Mouse (Mus musculus) hindbrain, embryonic 15.5 days (tissue): ENCODE results near the gene Klhdc8a. TPM values are rescaled to one million over a fixed set of nuclear protein-coding genes. Genes with fewer than 3 reads are reported as not detected.
"Not testable (repeated sequence)": the region's sequence is repeated elsewhere in the genome, so short reads cannot be mapped to it uniquely, and the experiment has no call there.

Experiments
- ATAC-seq: fragments of 200-750 bp; cut with Nextera tagmentation; 2 replicates; pipeline ENCODE4 v1.8.0; 2017; ENCODE audit warnings: low read depth, moderate number of reproducible peaks, moderate TSS enrichment; ENCODE audit not compliant: low FRiP score
- H3K27ac ChIP-seq: fragments of 300-500 bp; sonication (generic); replicated peaks from 2 replicates; pipeline ENCODE4 v1.5.1; 2015; ENCODE audit warnings: mild to moderate bottlenecking, inconsistent platforms
- H3K27me3 ChIP-seq: fragments of 300-500 bp; sonication (generic); 2 replicates; pipeline ENCODE4 v1.6.1; 2015; ENCODE audit warnings: control low read depth, inconsistent platforms
- H3K36me3 ChIP-seq: fragments of 300-500 bp; sonication (generic); 2 replicates; pipeline ENCODE4 v1.6.1; 2015; ENCODE audit warnings: control low read depth, inconsistent platforms
- H3K4me1 ChIP-seq: fragments of 300-500 bp; sonication (generic); replicated peaks from 2 replicates; pipeline ENCODE4 v1.6.1; 2015; ENCODE audit warnings: control low read depth, inconsistent platforms
- H3K4me2 ChIP-seq: fragments of 300-500 bp; sonication (generic); 2 replicates; pipeline ENCODE4 v1.6.1; 2015; ENCODE audit warnings: moderate library complexity, mild to moderate bottlenecking, inconsistent platforms
- H3K4me3 ChIP-seq: fragments of 300-500 bp; sonication (generic); 2 replicates; pipeline ENCODE4 v1.5.1; 2015; ENCODE audit warnings: mild to moderate bottlenecking, inconsistent platforms
- H3K9ac ChIP-seq: fragments of 300-500 bp; sonication (generic); 2 replicates; pipeline ENCODE4 v1.6.1; 2015; ENCODE audit warnings: inconsistent platforms
- H3K9me3 ChIP-seq: fragments of 300-500 bp; sonication (generic); 2 replicates; pipeline ENCODE4 v1.6.1; 2016; ENCODE audit warnings: control low read depth, inconsistent platforms
- WGBS: fragments of 180-500 bp; shearing (Covaris S2); methylation state at CpG from one replicate; pipeline ENCODE4 v1.1.7; 2015; 5-methylcytosine and 5-hydroxymethylcytosine counted together
- polyA plus RNA-seq: library from polyadenylated mRNA; unstranded; fragments of >200 nt; fragmentation: Nextera tagmentation; extraction: Ambion mirVana; gene quantifications from 2 replicates; pipeline ENCODE4 v1.2.1, GENCODE M21; 2015

The Klhdc8a gene
- polyA plus RNA-seq, 1 experiment from 2014 or later = 8.7 TPM

- peaks cover 7% of the 10 kb centered on the region; the same call in 1 of the 2 replicates for H3K4me1 ChIP-seq
- no peak overlapping the region for H3K27ac ChIP-seq
- no peak overlapping the region for H3K4me2 ChIP-seq
- H3K27me3 ChIP-seq = no peaks in the 10 kb centered on the region; the same call in 1 of the 2 replicates
- H3K9ac ChIP-seq = no peak overlapping the region
- no peak overlapping the region for H3K4me3 ChIP-seq
- WGBS = 79% methylated on average over 3 of the region's 3 CpGs
- H3K9me3 ChIP-seq = no peaks in the 10 kb centered on the region
- ATAC-seq = no peak
- no peaks in the 10 kb centered on the region for H3K36me3 ChIP-seq
These were observed 21.7 kb upstream of the Klhdc8a start for GRCm38 (mm10) chr1:132276694-132277093.

- Histone ChIP-seq H3K4me1 (peaks cover 12% of the 10 kb centered on the region), H3K36me3 (no peaks in the 10 kb centered on the region), H3K27me3 (no peaks in the 10 kb centered on the region; the same call in 1 of the 2 replicates), H3K4me2 (no peak overlapping the region), H3K9me3 (no peaks in the 10 kb centered on the region), H3K4me3 (no peak overlapping the region), H3K27ac (no peak overlapping the region), H3K9ac (no peak overlapping the region)
- ATAC-seq = no peak
- WGBS = 78% methylated on average over 6 of the region's 6 CpGs
These were observed 21.3 kb upstream of the Klhdc8a start for GRCm38 (mm10) chr1:132277124-132277523.

GRCm38 (mm10) chr1:132280636-132281035 is 17.8 kb upstream of the Klhdc8a start:
- ATAC-seq, H3K27me3 ChIP-seq, H3K4me2 ChIP-seq, H3K4me3 ChIP-seq, H3K9me3 ChIP-seq, H3K27ac ChIP-seq, H3K9ac ChIP-seq, H3K36me3 ChIP-seq: not testable (repeated sequence)
- H3K4me1 ChIP-seq = peaks cover 30% of the 10 kb centered on the region
- WGBS = 80% methylated on average over 6 of the region's 6 CpGs

DNA sequence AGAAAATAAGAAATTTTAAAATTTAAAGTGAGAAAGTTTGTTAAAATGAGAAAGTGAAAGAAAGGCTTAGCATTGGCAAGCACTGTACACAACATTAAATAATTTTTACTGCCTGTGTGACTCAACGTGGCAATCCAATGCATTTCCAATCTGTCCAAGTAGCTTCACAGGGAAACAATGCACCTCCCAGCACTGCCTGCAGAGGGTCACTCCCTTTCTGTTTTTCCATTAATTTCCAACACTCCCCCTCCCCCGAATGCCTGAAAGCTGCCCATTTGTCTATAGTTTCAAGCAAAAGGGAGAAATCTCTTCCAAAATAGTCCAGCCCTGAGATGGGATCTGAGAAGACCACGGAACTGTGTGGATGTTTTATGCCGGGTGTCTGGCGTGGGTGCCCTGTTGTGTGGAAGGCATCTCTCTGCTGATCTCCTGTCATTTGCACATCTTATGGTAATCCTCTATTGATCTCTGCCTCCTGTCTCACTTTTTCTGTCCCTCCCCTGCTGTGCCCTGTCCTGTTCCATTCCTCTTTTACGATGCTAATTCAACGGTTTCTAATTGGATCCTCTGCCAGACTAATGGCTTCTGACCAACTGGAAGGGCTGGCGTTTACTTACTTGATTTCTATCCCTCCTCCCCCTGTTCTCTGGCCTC is 16.8 kb upstream of the Klhdc8a start:
- Histone ChIP-seq H3K4me2 (peak overlapping the region; percentile 11; the same call in 1 of the 2 replicates), H3K4me1 (peaks cover 30% of the 10 kb centered on the region), H3K27me3 (no peaks in the 10 kb centered on the region; the same call in 1 of the 2 replicates), H3K27ac (peak overlapping the region; percentile 17; the same call in 1 of the 2 replicates), H3K9me3 (no peaks in the 10 kb centered on the region), H3K36me3 (no peaks in the 10 kb centered on the region), H3K4me3 (no peak overlapping the region), H3K9ac (no peak overlapping the region)
- peak; percentile 5; the same call in 1 of the 2 replicates for ATAC-seq
- 7% methylated on average over 8 of the region's 8 CpGs for WGBS

DNA sequence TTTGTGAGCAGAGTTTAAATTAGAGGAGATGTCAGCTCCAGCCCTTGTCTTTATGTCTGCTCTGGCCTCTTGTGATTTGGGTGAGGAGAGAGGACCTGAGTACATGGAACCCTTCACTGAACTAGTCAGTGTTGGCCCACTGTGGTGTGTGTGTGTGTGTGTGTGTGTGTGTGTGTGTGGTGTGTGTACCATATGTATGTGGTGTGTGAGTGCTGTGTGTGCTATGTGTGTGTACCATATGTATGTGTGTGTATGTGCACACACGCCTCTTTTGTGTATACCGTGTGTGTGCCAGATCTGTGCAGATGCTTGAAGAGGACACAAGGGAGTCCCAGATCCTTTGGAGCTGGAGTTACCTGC is 16.3 kb upstream of the Klhdc8a start:
- Histone ChIP-seq H3K27ac (peak overlapping the region; percentile 17; the same call in 1 of the 2 replicates), H3K4me2 (no peak overlapping the region), H3K9me3 (no peaks in the 10 kb centered on the region), H3K36me3 (no peaks in the 10 kb centered on the region), H3K4me3 (no peak overlapping the region), H3K27me3 (no peaks in the 10 kb centered on the region; the same call in 1 of the 2 replicates), H3K9ac (no peak overlapping the region), H3K4me1 (peaks cover 30% of the 10 kb centered on the region)
- peak; percentile 21; the same call in 1 of the 2 replicates for ATAC-seq
- WGBS = 82% methylated on average over 2 of the region's 2 CpGs

DNA sequence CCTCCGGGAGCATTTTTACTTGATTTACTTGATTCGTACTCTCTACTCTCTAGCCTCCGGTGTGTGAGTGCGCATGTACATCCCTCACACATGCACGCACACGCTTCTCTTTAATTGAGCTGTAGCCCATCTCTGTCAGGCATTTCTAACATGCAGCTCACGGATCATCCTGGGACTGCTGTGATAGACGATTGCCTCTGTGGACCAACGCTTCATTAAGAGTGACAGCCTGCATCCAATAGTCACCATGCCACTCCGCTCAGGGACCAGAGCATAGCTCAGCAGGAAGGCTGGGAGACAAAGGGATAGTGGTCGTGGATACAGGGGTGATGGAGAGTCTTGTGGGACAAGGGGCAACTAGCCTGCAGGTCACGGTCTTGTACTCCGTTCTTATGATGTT is 15.4 kb upstream of the Klhdc8a start:
- WGBS = 20% methylated on average over 13 of the region's 13 CpGs
- Histone ChIP-seq H3K9ac (no peak overlapping the region), H3K27ac (peak overlapping the region; percentile 52), H3K4me1 (peaks cover 37% of the 10 kb centered on the region), H3K4me2 (no peak overlapping the region), H3K9me3 (no peaks in the 10 kb centered on the region), H3K27me3 (no peaks in the 10 kb centered on the region; the same call in 1 of the 2 replicates), H3K4me3 (no peak overlapping the region), H3K36me3 (no peaks in the 10 kb centered on the region)
- peak; percentile 64 for ATAC-seq

GRCm38 (mm10) chr1:132286735-132287134 is 11.7 kb upstream of the Klhdc8a start:
- H3K4me3 ChIP-seq = no peak overlapping the region
- no peak overlapping the region for H3K9ac ChIP-seq
- H3K27ac ChIP-seq = no peak overlapping the region
- no peak overlapping the region for H3K4me2 ChIP-seq
- no peaks in the 10 kb centered on the region for H3K36me3 ChIP-seq
- H3K9me3 ChIP-seq = no peaks in the 10 kb centered on the region
- WGBS = 66% methylated on average over 1 of the region's 1 CpGs
- no peaks in the 10 kb centered on the region for H3K27me3 ChIP-seq
- ATAC-seq = no peak
- peaks cover 51% of the 10 kb centered on the region for H3K4me1 ChIP-seq

DNA sequence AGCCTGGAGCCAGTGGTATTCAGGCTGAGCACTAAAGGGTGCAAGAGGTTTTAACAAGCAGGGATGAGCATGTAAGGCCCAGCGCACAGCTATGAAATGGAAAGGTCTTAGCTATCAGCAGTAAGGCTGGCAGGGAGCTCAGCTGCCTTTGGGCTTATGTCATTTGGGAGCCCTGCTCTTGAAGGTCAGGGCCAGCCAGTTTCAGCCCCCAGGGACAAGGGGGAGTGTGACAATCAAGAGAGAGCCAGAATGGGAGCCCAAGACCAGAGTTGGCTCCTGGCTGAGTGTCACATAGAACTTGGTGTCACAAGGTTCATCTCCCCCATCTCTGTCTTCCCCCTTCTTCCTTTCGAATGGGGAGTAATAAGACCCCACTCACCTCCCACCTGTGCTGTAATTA is 11.0 kb upstream of the Klhdc8a start:
- Histone ChIP-seq H3K27ac (no peak overlapping the region), H3K9ac (no peak overlapping the region), H3K4me3 (no peak overlapping the region), H3K27me3 (no peaks in the 10 kb centered on the region), H3K4me1 (peaks cover 51% of the 10 kb centered on the region), H3K36me3 (no peaks in the 10 kb centered on the region), H3K4me2 (no peak overlapping the region), H3K9me3 (no peaks in the 10 kb centered on the region)
- WGBS = 54% methylated on average over 2 of the region's 2 CpGs
- no peak for ATAC-seq

DNA sequence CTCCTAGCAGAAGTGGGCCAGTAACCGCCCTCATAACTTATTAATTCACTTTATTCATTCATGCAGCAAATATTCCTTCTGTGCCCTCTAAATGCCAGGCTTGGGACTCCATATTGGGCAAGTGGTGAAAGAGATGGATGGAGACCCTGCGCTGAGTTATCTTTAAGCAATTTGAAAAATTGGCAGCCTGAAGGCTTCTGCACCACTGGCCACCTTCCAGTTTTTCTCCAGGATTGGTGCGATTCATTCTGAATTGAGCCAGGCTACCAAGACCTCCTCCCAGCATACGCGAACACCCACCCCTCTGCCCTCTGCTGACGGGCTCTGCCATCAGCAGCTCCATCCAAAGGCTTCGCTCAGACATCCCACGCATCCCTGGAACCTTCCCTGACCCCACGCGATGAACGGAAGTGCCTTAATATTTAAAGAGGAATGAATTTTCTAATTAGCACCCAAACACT is 10.4 kb upstream of the Klhdc8a start:
- no peak overlapping the region for H3K4me3 ChIP-seq
- ATAC-seq = no peak
- no peak overlapping the region for H3K4me2 ChIP-seq
- no peaks in the 10 kb centered on the region for H3K9me3 ChIP-seq
- peaks cover 50% of the 10 kb centered on the region for H3K4me1 ChIP-seq
- WGBS = 10% methylated on average over 11 of the region's 11 CpGs
- no peak overlapping the region for H3K9ac ChIP-seq
- H3K27me3 ChIP-seq = no peaks in the 10 kb centered on the region
- H3K36me3 ChIP-seq = no peaks in the 10 kb centered on the region
- no peak overlapping the region for H3K27ac ChIP-seq

DNA sequence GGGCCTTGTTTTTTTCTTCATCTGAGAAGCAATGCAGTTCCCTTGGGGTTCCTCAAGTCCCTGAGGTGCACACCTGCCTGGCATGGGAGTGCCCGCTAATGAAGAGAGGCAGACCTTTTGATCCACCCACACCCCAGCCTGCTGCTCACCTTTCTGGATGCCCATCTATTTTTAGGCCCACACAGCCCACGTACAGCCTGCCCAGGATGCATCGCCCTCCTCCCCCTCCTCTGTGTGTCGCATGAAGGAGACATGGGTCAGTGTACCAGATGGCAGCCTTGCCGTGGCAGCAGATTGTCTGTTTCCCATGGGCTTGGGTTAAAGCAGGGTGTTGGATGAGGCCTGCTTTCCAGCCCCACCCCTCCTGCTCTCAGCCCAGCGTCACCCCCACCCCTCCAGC is 8.5 kb upstream of the Klhdc8a start:
- WGBS = 52% methylated on average over 6 of the region's 6 CpGs
- no peak overlapping the region for H3K4me2 ChIP-seq
- no peak for ATAC-seq
- peaks cover 44% of the 10 kb centered on the region for H3K4me1 ChIP-seq
- H3K4me3 ChIP-seq = no peak overlapping the region
- H3K9ac ChIP-seq = no peak overlapping the region
- H3K27ac ChIP-seq = no peak overlapping the region
- no peaks in the 10 kb centered on the region for H3K36me3 ChIP-seq
- no peaks in the 10 kb centered on the region for H3K9me3 ChIP-seq
- no peaks in the 10 kb centered on the region for H3K27me3 ChIP-seq

DNA sequence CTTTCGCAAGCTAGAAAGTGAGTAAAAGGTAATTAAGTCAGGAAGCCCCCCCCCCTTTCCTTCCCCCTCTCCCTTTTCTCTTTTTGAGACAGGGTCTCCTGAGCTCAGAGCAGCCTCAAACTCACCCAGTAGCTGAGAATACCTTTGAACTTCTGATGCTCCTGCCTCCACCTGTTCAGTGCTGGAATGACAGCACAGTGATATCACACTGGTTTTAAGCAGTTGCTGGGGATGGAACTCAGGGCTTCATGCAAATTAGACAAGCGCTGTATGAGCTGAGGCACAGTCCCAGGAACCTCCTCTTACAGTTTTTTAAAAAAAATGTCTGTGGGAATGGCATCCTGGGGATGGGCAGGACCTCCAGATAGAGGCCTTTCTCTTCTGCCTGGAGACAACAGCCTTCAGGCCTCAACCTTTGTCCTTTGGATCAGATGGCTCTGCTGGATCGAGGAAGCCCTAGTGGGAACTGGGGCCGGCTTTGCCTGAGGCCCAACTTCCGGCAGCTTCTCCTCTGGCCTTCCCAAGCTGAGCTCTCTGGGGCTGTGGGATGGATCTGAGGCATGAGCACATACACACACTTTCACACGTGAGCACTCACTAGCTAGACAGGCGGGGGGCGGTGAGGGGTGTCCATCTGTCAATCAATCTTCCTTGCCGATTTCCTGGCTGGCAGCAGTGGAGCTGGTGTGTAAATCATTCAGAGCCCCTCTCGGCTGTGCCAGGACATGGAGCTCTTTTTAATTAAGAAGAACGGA is 7.3 kb upstream of the Klhdc8a start:
- Histone ChIP-seq H3K9ac (no peak overlapping the region), H3K4me3 (no peak overlapping the region), H3K9me3 (no peaks in the 10 kb centered on the region), H3K27me3 (no peaks in the 10 kb centered on the region), H3K4me2 (no peak overlapping the region), H3K36me3 (no peaks in the 10 kb centered on the region), H3K4me1 (peaks cover 55% of the 10 kb centered on the region), H3K27ac (peak overlapping the region; percentile 54)
- 0 out of 2 replicates have a peak, but pooled peaks have one; percentile 20 for ATAC-seq
- WGBS = 27% methylated on average over 11 of the region's 11 CpGs

DNA sequence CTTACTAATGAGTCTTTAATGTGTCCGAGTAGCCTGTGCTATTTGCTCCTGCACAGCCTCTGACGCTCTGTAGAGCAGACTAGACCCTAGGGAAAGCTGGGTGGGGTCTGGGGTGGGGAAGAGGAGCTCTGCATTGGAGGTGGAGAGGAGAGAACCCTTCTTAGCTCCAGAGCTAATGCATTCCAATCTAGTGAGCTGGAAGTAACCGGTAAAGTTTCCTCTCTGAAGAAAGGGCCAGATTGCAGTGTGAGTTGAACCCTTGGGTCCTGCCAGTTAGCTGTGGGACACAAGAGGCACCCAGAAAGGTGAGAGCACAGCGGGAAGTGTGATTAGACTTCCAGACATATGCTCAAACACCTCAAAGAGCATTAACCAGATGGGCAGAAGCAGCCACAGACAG is 6.7 kb upstream of the Klhdc8a start:
- Histone ChIP-seq H3K9me3 (no peaks in the 10 kb centered on the region), H3K27ac (peak overlapping the region; percentile 54), H3K4me2 (no peak overlapping the region), H3K27me3 (no peaks in the 10 kb centered on the region), H3K4me1 (peaks cover 57% of the 10 kb centered on the region), H3K9ac (no peak overlapping the region), H3K4me3 (no peak overlapping the region), H3K36me3 (no peaks in the 10 kb centered on the region)
- 30% methylated on average over 4 of the region's 4 CpGs for WGBS
- peak; percentile 37; the same call in 1 of the 2 replicates for ATAC-seq
